Mouse (Mus musculus) limb, embryonic 15.5 days (tissue): ENCODE results near the gene Kcnip3. TPM values are rescaled to one million over a fixed set of nuclear protein-coding genes. Genes with fewer than 3 reads are reported as not detected.

Source experiments
- ATAC-seq: fragments of 200-750 bp; cut with Nextera tagmentation; 2 replicates; pipeline ENCODE4 v1.8.0; 2017; ENCODE audit warnings: low read depth, moderate TSS enrichment; ENCODE audit not compliant: insufficient number of reproducible peaks, low FRiP score, low TSS enrichment
- H3K27ac ChIP-seq: fragments of 300-500 bp; sonication (generic); 2 replicates; pipeline ENCODE4 v1.5.1; 2015; ENCODE audit warnings: moderate library complexity, mild to moderate bottlenecking, inconsistent platforms
- H3K27me3 ChIP-seq: fragments of 300-500 bp; sonication (generic); 2 replicates; pipeline ENCODE4 v1.6.1; 2015; ENCODE audit warnings: inconsistent platforms
- H3K36me3 ChIP-seq: fragments of 300-500 bp; sonication (generic); 2 replicates; pipeline ENCODE4 v1.6.1; 2015; ENCODE audit warnings: inconsistent platforms
- H3K4me1 ChIP-seq: fragments of 300-500 bp; sonication (generic); 2 replicates; pipeline ENCODE4 v1.6.1; 2015; ENCODE audit warnings: inconsistent platforms
- H3K4me2 ChIP-seq: fragments of 300-500 bp; sonication (generic); 2 replicates; pipeline ENCODE4 v1.6.1; 2015; ENCODE audit warnings: mild to moderate bottlenecking, inconsistent platforms
- H3K4me3 ChIP-seq: fragments of 300-500 bp; sonication (generic); 2 replicates; pipeline ENCODE4 v1.5.1; 2015; ENCODE audit warnings: mild to moderate bottlenecking, inconsistent platforms
- H3K9ac ChIP-seq: fragments of 300-500 bp; sonication (generic); 2 replicates; pipeline ENCODE4 v1.6.1; 2015; ENCODE audit warnings: inconsistent platforms
- H3K9me3 ChIP-seq: fragments of 300-500 bp; sonication (generic); 2 replicates; pipeline ENCODE4 v1.6.1; 2016; ENCODE audit warnings: inconsistent platforms
- WGBS: fragments of 180-500 bp; shearing (Covaris S2); methylation state at CpG from one replicate; pipeline ENCODE4 v1.1.7; 2015; 5-methylcytosine and 5-hydroxymethylcytosine counted together
- polyA plus RNA-seq: library from polyadenylated mRNA; unstranded; fragments of >200 nt; fragmentation: Nextera tagmentation; extraction: Ambion mirVana; gene quantifications from 2 replicates; pipeline ENCODE4 v1.2.1, GENCODE M21; 2015

Gene Kcnip3
- polyA plus RNA-seq, 1 experiment from 2014 or later, result 1.1 TPM

- no peaks in the 10 kb centered on the region for H3K9me3 ChIP-seq
- 86% methylated on average over 17 of the region's 17 CpGs for WGBS
- no peak within 1 kb of the TSS for H3K9ac ChIP-seq
- H3K4me2 ChIP-seq, result no peak within 1 kb of the TSS
- H3K27ac ChIP-seq, result no peak within 1 kb of the TSS
- no peaks in the 10 kb centered on the region for H3K36me3 ChIP-seq
- no peak within 1 kb of the TSS for H3K4me3 ChIP-seq
- H3K27me3 ChIP-seq, result no peaks in the 10 kb centered on the region
- ATAC-seq, result no peak
- no peaks in the 10 kb centered on the region for H3K4me1 ChIP-seq
Observed at GRCm38 (mm10) chr2:127424977-127425376, 96.9 kb downstream of the Kcnip3 start, which contains the start of gene Gpat2. Gpat2 (plus strand) TSS chr2:127425199.

- 53% methylated on average over 10 of the region's 10 CpGs for WGBS
- no peak overlapping the region for H3K4me2 ChIP-seq
- no peaks in the 10 kb centered on the region for H3K4me1 ChIP-seq
- no peaks in the 10 kb centered on the region for H3K9me3 ChIP-seq
- no peak overlapping the region for H3K9ac ChIP-seq
- ATAC-seq, result no peak
- no peaks in the 10 kb centered on the region for H3K36me3 ChIP-seq
- H3K27ac ChIP-seq, result no peak overlapping the region
- H3K27me3 ChIP-seq, result no peaks in the 10 kb centered on the region
- H3K4me3 ChIP-seq, result no peak overlapping the region
Observed at GRCm38 (mm10) chr2:127418266-127418970, 103.5 kb downstream of the Kcnip3 start.

- Histone ChIP-seq H3K9ac (no peak overlapping the region), H3K27me3 (no peaks in the 10 kb centered on the region), H3K27ac (no peak overlapping the region), H3K4me3 (no peak overlapping the region), H3K36me3 (no peaks in the 10 kb centered on the region), H3K4me2 (no peak overlapping the region), H3K9me3 (no peaks in the 10 kb centered on the region), H3K4me1 (no peaks in the 10 kb centered on the region)
- ATAC-seq, result no peak
- WGBS, result 45% methylated on average over 3 of the region's 3 CpGs
Observed at GRCm38 (mm10) chr2:127416706-127417105, 105.2 kb downstream of the Kcnip3 start.

- Histone ChIP-seq H3K4me2 (no peak overlapping the region), H3K27ac (no peak overlapping the region), H3K27me3 (no peaks in the 10 kb centered on the region), H3K9me3 (no peaks in the 10 kb centered on the region), H3K4me3 (no peak overlapping the region), H3K4me1 (no peaks in the 10 kb centered on the region), H3K36me3 (no peaks in the 10 kb centered on the region), H3K9ac (no peak overlapping the region)
- ATAC-seq, result no peak
- WGBS, result 68% methylated on average over 10 of the region's 10 CpGs
Observed at GRCm38 (mm10) chr2:127415806-127416205, 106.1 kb downstream of the Kcnip3 start.

- ATAC-seq, result no peak
- no peaks in the 10 kb centered on the region for H3K36me3 ChIP-seq
- H3K27ac ChIP-seq, result no peak overlapping the region
- H3K27me3 ChIP-seq, result no peaks in the 10 kb centered on the region
- H3K9ac ChIP-seq, result no peak overlapping the region
- no peak overlapping the region for H3K4me2 ChIP-seq
- WGBS, result 64% methylated on average over 6 of the region's 6 CpGs
- no peak overlapping the region for H3K4me3 ChIP-seq
- no peaks in the 10 kb centered on the region for H3K9me3 ChIP-seq
- no peaks in the 10 kb centered on the region for H3K4me1 ChIP-seq
Observed at GRCm38 (mm10) chr2:127411126-127411525, 110.8 kb downstream of the Kcnip3 start.

Other genes starting within 250 kb of the Kcnip3 start
- 7.4 TPM in 2 replicates for gene Dusp2, start 185.9 kb downstream of the Kcnip3 start, polyA plus RNA-seq
- 0.12 and 0.22 TPM in 2 replicates for gene Astl, start 183.5 kb downstream of the Kcnip3 start, polyA plus RNA-seq
- 0.38 and 0.48 TPM in 2 replicates for gene Adra2b, start 158.9 kb downstream of the Kcnip3 start, polyA plus RNA-seq
- 0.44 and 0.51 TPM in 2 replicates for gene Gpat2, start 96.9 kb downstream of the Kcnip3 start, polyA plus RNA-seq
- gene Fahd2a, start 77.5 kb downstream of the Kcnip3 start, polyA plus RNA-seq, result 22.1 and 27.5 TPM in 2 replicates
- 13.1 and 13.2 TPM in 2 replicates for gene Prom2, start 19.4 kb upstream of the Kcnip3 start, polyA plus RNA-seq
- gene Zfp661, start 65.0 kb upstream of the Kcnip3 start, polyA plus RNA-seq, result 4.7 and 5.8 TPM in 2 replicates
- 116 and 123 TPM in 2 replicates for gene Mrps5, start 65.1 kb upstream of the Kcnip3 start, polyA plus RNA-seq
- 89.4 and 117 TPM in 2 replicates for gene Mal, start 134.6 kb upstream of the Kcnip3 start, polyA plus RNA-seq
- gene Mall, start 207.8 kb upstream of the Kcnip3 start, polyA plus RNA-seq, result 56.6 and 57.1 TPM in 2 replicates